Mouse (Mus musculus): Measurements from ENCODE around the gene Ctnna3.

DNA sequence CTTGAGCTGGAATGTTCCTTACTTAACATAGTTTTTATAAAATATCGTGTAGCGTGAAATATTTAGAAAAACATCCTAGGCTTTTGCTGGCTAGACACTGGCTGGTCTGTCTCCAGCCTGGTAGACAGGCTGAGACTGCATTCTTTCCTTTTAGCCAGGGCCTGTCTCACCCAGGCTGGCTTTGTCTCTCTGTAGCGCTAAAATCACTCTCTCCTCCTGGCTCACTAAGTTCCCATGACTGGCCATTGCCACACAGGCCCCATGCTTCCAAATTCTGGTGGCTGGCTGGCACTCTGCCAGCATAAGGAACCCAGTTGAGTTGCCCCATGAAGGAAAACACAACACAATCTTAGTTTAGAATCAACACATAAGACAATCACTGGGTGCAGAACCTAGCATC, 1450.0 kb downstream of the Ctnna3 start:
- no peak for TF ChIP-seq CTCF (IDR thresholded peaks at IDR 0.05; ENCODE audit: low read depth, low read length)
- TF ChIP-seq GATA1 (IDR thresholded peaks at IDR 0.05; ENCODE audit: borderline replicate concordance, low read length), result no peak

Measured in G1E (cell line).